ENCODE assay signal across 2 mouse cellular contexts in genomic region chr7:19789904-19790347, GRCm38 (mm10).
TF ChIP-seq lines count a peak whose summit lies in the region.

No protein-coding gene starts in this region.

TF ChIP-seq in C2C12, 6 proteins besides CTCF, POLR2A, EP300 and RAD21 (continued from another document):
- TF ChIP-seq USF1 (IDR thresholded peaks at IDR 0.05; ENCODE audit: low read depth): no peak
TF ChIP-seq in C2C12: peak in this region for 0.

TF ChIP-seq in myocyte, 11 proteins besides CTCF, POLR2A, EP300 and RAD21 (continued from another document):
- TF ChIP-seq POLR2AphosphoS2 (IDR thresholded peaks at IDR 0.05; ENCODE audit: insufficient read length, low read depth) (no peak), CEBPB (IDR thresholded peaks at IDR 0.05; ENCODE audit: insufficient read depth, poor library complexity, severe bottlenecking) (no peak), TCF12 (IDR thresholded peaks at IDR 0.05; ENCODE audit: insufficient read depth, poor library complexity, severe bottlenecking) (no peak), MAX (IDR thresholded peaks at IDR 0.05; ENCODE audit: low read depth) (no peak), TCF3 (IDR thresholded peaks at IDR 0.05; ENCODE audit: insufficient read length, low read depth) (no peak)
